Mouse (Mus musculus) v-Abl transformed pro-B cells (cell line): ENCODE results near the gene Ppil1.

Source experiments
- in situ Hi-C, 2 experiments: fragments of 400-800 bp; cut with MboI; formaldehyde crosslinking; loops; one replicate each; pipeline ENCODE4 v1.15.1; 2025; ENCODE audit not compliant: unreplicated experiment in 2 of 2

The Ppil1 gene

DNA sequence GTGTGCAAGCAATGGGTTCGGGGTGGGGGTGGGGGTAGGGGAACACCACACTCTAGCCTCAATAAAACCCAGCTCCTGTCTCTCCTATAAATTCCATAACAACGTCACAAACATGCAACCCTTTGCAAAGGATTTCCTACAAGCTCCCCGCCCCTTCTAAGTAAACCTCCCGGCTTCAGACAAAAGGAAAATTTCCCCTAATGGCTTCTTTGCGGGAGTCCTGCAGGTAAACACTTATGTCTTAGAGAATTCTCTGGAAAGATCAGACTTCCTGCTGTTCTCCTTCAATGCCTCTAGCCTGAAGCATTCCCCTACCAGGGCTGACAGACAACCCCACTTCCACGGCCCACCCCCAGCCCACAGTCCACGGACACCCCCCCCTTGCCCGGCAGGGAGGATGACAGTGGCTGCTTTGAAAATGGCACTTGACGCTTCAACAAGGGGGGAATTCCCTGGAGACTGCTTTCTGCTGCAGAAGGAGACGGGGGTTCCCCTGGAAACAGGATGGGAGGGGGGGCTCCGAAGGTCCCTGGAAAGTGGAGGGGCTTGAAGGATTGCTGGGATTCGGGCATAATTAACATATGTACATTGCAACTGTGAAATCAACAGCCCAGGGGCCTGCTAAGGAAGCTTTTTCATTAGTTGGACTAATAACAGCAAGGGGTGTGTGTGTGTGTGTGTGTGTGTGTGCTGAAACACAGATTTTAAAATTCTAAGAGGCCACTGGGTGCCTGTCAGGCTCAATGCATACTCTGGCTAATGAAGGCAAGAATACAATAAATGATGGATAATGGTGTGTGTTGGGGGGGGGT, 50.4 kb downstream of the Ppil1 start:
- in situ Hi-C loops, result no loop called here

GRCm38 (mm10) chr17:29211836-29212235, 52.1 kb downstream of the Ppil1 start:
- in situ Hi-C loops, result no loop called here

GRCm38 (mm10) chr17:29210037-29210436, 53.9 kb downstream of the Ppil1 start:
- in situ Hi-C loops, result no loop called here

- in situ Hi-C loops, result no loop called here
Observed at GRCm38 (mm10) chr17:29206052-29206451, 57.9 kb downstream of the Ppil1 start.

DNA sequence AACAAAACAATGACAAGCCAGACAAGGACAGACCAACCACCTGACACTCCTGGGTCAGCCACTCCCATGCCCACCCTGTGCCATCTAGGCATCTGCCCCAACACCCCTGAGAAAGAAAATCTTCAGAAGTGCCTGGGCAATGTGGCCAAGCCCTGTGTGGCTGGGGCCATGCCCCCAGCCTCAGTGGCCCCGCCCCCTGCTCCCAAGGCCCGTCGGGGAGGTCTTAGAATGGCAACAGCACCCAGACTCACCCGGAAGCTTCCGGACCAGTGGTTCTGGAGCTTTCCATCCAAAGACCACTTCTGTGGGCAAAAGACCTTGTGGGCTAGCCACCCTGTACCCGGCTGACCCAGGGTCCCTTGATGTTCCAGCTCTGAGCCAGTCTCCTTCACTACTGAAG, 61.4 kb downstream of the Ppil1 start:
- in situ Hi-C loops, result no loop called here
